Mouse (Mus musculus): Measurements from ENCODE around the gene Atp23. TPM values are rescaled to one million over a fixed set of nuclear protein-coding genes. Genes with fewer than 3 reads are reported as not detected.
"Not testable (repeated sequence)": the region's sequence is repeated elsewhere in the genome, so short reads cannot be mapped to it uniquely, and the experiment has no call there.

Atp23 gene
- polyA plus RNA-seq, 1 experiment from 2014 or later = 9.4 TPM

- no peak overlapping the region for H3K4me3 ChIP-seq (ENCODE audit: low read depth, low read length)
- no peak overlapping the region for H3K9ac ChIP-seq (ENCODE audit: low read depth, low read length)
- no peak overlapping the region for H3K4me2 ChIP-seq
- no peaks in the 10 kb centered on the region; the same call in 1 of the 2 replicates for H3K9me3 ChIP-seq (replicated peaks; ENCODE audit: control insufficient read depth, low read length)
- no peaks in the 10 kb centered on the region for H3K36me3 ChIP-seq (ENCODE audit: control insufficient read depth, insufficient read depth, low read length)
- no peaks in the 10 kb centered on the region for H3K27me3 ChIP-seq (ENCODE audit: control insufficient read depth, insufficient read depth, low read length)
- WGBS (ENCODE audit: insufficient replicate concordance) = 66% methylated on average over 8 of the region's 8 CpGs
- ATAC-seq (replicated peaks; ENCODE audit: insufficient number of reproducible peaks, low FRiP score, low TSS enrichment) = no peak
- no peaks in the 10 kb centered on the region for H3K4me1 ChIP-seq (ENCODE audit: control insufficient read depth, insufficient read depth, low read length)
- H3K27ac ChIP-seq (ENCODE audit: low read depth, low read length) = no peak overlapping the region
Measured at GRCm38 (mm10) chr10:126827941-126828593, 73.1 kb downstream of the Atp23 start.

GRCm38 (mm10) chr10:126826982-126827381 is 74.2 kb downstream of the Atp23 start:
- no peak for ATAC-seq (replicated peaks; ENCODE audit: insufficient number of reproducible peaks, low FRiP score, low TSS enrichment)
- Histone ChIP-seq H3K36me3 (ENCODE audit: control insufficient read depth, insufficient read depth, low read length) (no peaks in the 10 kb centered on the region), H3K27me3 (ENCODE audit: control insufficient read depth, insufficient read depth, low read length) (no peaks in the 10 kb centered on the region), H3K4me2 (no peak overlapping the region), H3K4me3 (ENCODE audit: low read depth, low read length) (no peak overlapping the region), H3K4me1 (ENCODE audit: control insufficient read depth, insufficient read depth, low read length) (no peaks in the 10 kb centered on the region), H3K27ac (ENCODE audit: low read depth, low read length) (no peak overlapping the region), H3K9me3 (replicated peaks; ENCODE audit: control insufficient read depth, low read length) (no peaks in the 10 kb centered on the region; the same call in 1 of the 2 replicates), H3K9ac (ENCODE audit: low read depth, low read length) (no peak overlapping the region)
- whole genome bisulfite sequencing (ENCODE audit: insufficient replicate concordance) = 86% methylated on average over 6 of the region's 6 CpGs

- 77% methylated on average over 8 of the region's 8 CpGs for WGBS (ENCODE audit: insufficient replicate concordance)
- not testable (repeated sequence) for H3K9me3 ChIP-seq (replicated peaks; ENCODE audit: control insufficient read depth, low read length); ATAC-seq (replicated peaks; ENCODE audit: insufficient number of reproducible peaks, low FRiP score, low TSS enrichment)
Measured at GRCm38 (mm10) chr10:126826216-126826615, 74.9 kb downstream of the Atp23 start.

GRCm38 (mm10) chr10:126822418-126822817 is 78.7 kb downstream of the Atp23 start:
- ATAC-seq (replicated peaks; ENCODE audit: insufficient number of reproducible peaks, low FRiP score, low TSS enrichment) = no peak
- no peaks in the 10 kb centered on the region for H3K9me3 ChIP-seq (replicated peaks; ENCODE audit: control insufficient read depth, low read length)
- no peaks in the 10 kb centered on the region for H3K27me3 ChIP-seq (ENCODE audit: control insufficient read depth, insufficient read depth, low read length)
- H3K4me1 ChIP-seq (ENCODE audit: control insufficient read depth, insufficient read depth, low read length) = no peaks in the 10 kb centered on the region
- no peaks in the 10 kb centered on the region for H3K36me3 ChIP-seq (ENCODE audit: control insufficient read depth, insufficient read depth, low read length)
- H3K4me3 ChIP-seq (ENCODE audit: low read depth, low read length) = no peak overlapping the region
- no peak overlapping the region for H3K27ac ChIP-seq (ENCODE audit: low read depth, low read length)
- H3K9ac ChIP-seq (ENCODE audit: low read depth, low read length) = no peak overlapping the region
- H3K4me2 ChIP-seq = no peak overlapping the region
- 83% methylated on average over 3 of the region's 3 CpGs for WGBS (ENCODE audit: insufficient replicate concordance)

More at GRCm38 (mm10) chr10:126826216-126826615, 74.9 kb downstream of the Atp23 start:
- H3K27ac ChIP-seq (ENCODE audit: low read depth, low read length); H3K27me3 ChIP-seq (ENCODE audit: control insufficient read depth, insufficient read depth, low read length); H3K4me3 ChIP-seq (ENCODE audit: low read depth, low read length); H3K4me2 ChIP-seq; H3K9ac ChIP-seq (ENCODE audit: low read depth, low read length); H3K4me1 ChIP-seq (ENCODE audit: control insufficient read depth, insufficient read depth, low read length); H3K36me3 ChIP-seq (ENCODE audit: control insufficient read depth, insufficient read depth, low read length): not testable (repeated sequence)

Other genes starting within 250 kb of the Atp23 start
- 47.3 and 47.6 TPM in 2 replicates for gene Ctdsp2, start 77.4 kb upstream of the Atp23 start, polyA plus RNA-seq (2014; fragmentation: Nextera tagmentation; extraction: Ambion mirVana)
- 0.13 and 0.34 TPM in 2 replicates for gene Avil, start 99.4 kb upstream of the Atp23 start, polyA plus RNA-seq (2014; fragmentation: Nextera tagmentation; extraction: Ambion mirVana)
- 91.1 and 97.1 TPM in 2 replicates for gene Tsfm, start 129.5 kb upstream of the Atp23 start, polyA plus RNA-seq (2014; fragmentation: Nextera tagmentation; extraction: Ambion mirVana)
- 36.1 and 43.3 TPM in 2 replicates for gene Mettl1, start 140.1 kb upstream of the Atp23 start, polyA plus RNA-seq (2014; fragmentation: Nextera tagmentation; extraction: Ambion mirVana)
- 0.31 and 0.35 TPM in 2 replicates for gene Eef1akmt3, start 140.2 kb upstream of the Atp23 start, polyA plus RNA-seq (2014; fragmentation: Nextera tagmentation; extraction: Ambion mirVana)
- 0.11 and 0.13 TPM in 2 replicates for gene Cyp27b1, start 146.9 kb upstream of the Atp23 start, polyA plus RNA-seq (2014; fragmentation: Nextera tagmentation; extraction: Ambion mirVana)
- gene March9, start 158.8 kb upstream of the Atp23 start, polyA plus RNA-seq (2014; fragmentation: Nextera tagmentation; extraction: Ambion mirVana) = 0.21 and 0.39 TPM in 2 replicates
- gene Cdk4, start 162.2 kb upstream of the Atp23 start, polyA plus RNA-seq (2014; fragmentation: Nextera tagmentation; extraction: Ambion mirVana) = 1,419 and 1,452 TPM in 2 replicates
- 106 and 115 TPM in 2 replicates for gene Tspan31, start 168.9 kb upstream of the Atp23 start, polyA plus RNA-seq (2014; fragmentation: Nextera tagmentation; extraction: Ambion mirVana)
- 0.42 and 0.63 TPM in 2 replicates for gene Agap2, start 173.9 kb upstream of the Atp23 start, polyA plus RNA-seq (2014; fragmentation: Nextera tagmentation; extraction: Ambion mirVana)
- gene Os9, start 219.8 kb upstream of the Atp23 start, polyA plus RNA-seq (2014; fragmentation: Nextera tagmentation; extraction: Ambion mirVana) = 21.3 and 30.3 TPM in 2 replicates